Mouse (Mus musculus) cerebellum, postnatal 14 days (tissue): ENCODE measurements around the gene Wfdc12.
"Not testable (repeated sequence)": the region's sequence is repeated elsewhere in the genome, so short reads cannot be mapped to it uniquely, and the experiment has no call there.

Experiments used
- DNase-seq, 2 experiments: peaks; one replicate each; pipeline ENCODE4 v3.0.0; 2021; ENCODE audit warnings: mixed read lengths in 2 of 2

The Wfdc12 gene

GRCm38 (mm10) chr2:164190576-164190975 is at the start of gene Wfdc12:
Wfdc12 (minus strand) TSS chr2:164190608.
- no peak for DNase-seq

- DNase-seq: no peak
Observed at GRCm38 (mm10) chr2:164238366-164238765, 48.0 kb upstream of the Wfdc12 start, which contains the start of gene Svs2. Svs2 (minus strand) TSS chr2:164238466.

GRCm38 (mm10) chr2:164232671-164233070 is 42.3 kb upstream of the Wfdc12 start:
- DNase-seq: no peak

- DNase-seq: no peak
Observed at GRCm38 (mm10) chr2:164228361-164229070, 38.1 kb upstream of the Wfdc12 start.

GRCm38 (mm10) chr2:164221522-164221921 is 31.1 kb upstream of the Wfdc12 start, which contains the start of gene Wfdc15b:
Wfdc15b (minus strand) TSS chr2:164221660.
- DNase-seq: no peak

- DNase-seq: no peak
Observed at GRCm38 (mm10) chr2:164219295-164219694, 28.9 kb upstream of the Wfdc12 start.

- DNase-seq: no peak
Observed at GRCm38 (mm10) chr2:164212711-164213110, 22.3 kb upstream of the Wfdc12 start.

GRCm38 (mm10) chr2:164210892-164211291 is 20.5 kb upstream of the Wfdc12 start:
- DNase-seq: no peak

GRCm38 (mm10) chr2:164206676-164207075 is 16.3 kb upstream of the Wfdc12 start:
- peak; percentile 40 to 73 for DNase-seq

- not testable (repeated sequence) for DNase-seq
Observed at GRCm38 (mm10) chr2:164206011-164206410, 15.6 kb upstream of the Wfdc12 start.

GRCm38 (mm10) chr2:164199626-164200327 is 9.4 kb upstream of the Wfdc12 start, which contains the start of gene Wfdc15a:
Wfdc15a (minus strand) TSS chr2:164200130.
- DNase-seq: no peak

GRCm38 (mm10) chr2:164196700-164196990 is 6.2 kb upstream of the Wfdc12 start:
- no peak for DNase-seq

GRCm38 (mm10) chr2:164195971-164196699 is 5.7 kb upstream of the Wfdc12 start:
- DNase-seq: no peak

GRCm38 (mm10) chr2:164194959-164195630 is 4.7 kb upstream of the Wfdc12 start:
- no peak for DNase-seq

- DNase-seq: no peak
Observed at GRCm38 (mm10) chr2:164192279-164192678, 1.9 kb upstream of the Wfdc12 start.

- DNase-seq: no peak
Observed at GRCm38 (mm10) chr2:164188722-164189121, 1.7 kb downstream of the Wfdc12 start.

- DNase-seq: no peak
Observed at GRCm38 (mm10) chr2:164184145-164184719, 6.2 kb downstream of the Wfdc12 start.

GRCm38 (mm10) chr2:164183340-164183739 is 7.1 kb downstream of the Wfdc12 start:
- DNase-seq: no peak

GRCm38 (mm10) chr2:164182692-164183255 is 7.6 kb downstream of the Wfdc12 start, which contains the start of gene Wfdc5:
Wfdc5 (minus strand) TSS chr2:164182742.
- DNase-seq: no peak

GRCm38 (mm10) chr2:164180770-164181169 is 9.6 kb downstream of the Wfdc12 start:
- no peak for DNase-seq

- peak in 1 of 2 experiments; percentile 51 for DNase-seq
Observed at GRCm38 (mm10) chr2:164180124-164180523, 10.3 kb downstream of the Wfdc12 start.

GRCm38 (mm10) chr2:164177831-164178230 is 12.6 kb downstream of the Wfdc12 start:
- no peak for DNase-seq
